Mouse (Mus musculus): ENCODE measurements around the gene Lgi4. TPM values are rescaled to one million over a fixed set of nuclear protein-coding genes. Genes with fewer than 3 reads are reported as not detected.
A peak's percentile ranks its signal among the peaks of the same experiment; 100 is the strongest.

Gene Lgi4
- polyA plus RNA-seq, 1 experiment: 0.88 TPM

DNA sequence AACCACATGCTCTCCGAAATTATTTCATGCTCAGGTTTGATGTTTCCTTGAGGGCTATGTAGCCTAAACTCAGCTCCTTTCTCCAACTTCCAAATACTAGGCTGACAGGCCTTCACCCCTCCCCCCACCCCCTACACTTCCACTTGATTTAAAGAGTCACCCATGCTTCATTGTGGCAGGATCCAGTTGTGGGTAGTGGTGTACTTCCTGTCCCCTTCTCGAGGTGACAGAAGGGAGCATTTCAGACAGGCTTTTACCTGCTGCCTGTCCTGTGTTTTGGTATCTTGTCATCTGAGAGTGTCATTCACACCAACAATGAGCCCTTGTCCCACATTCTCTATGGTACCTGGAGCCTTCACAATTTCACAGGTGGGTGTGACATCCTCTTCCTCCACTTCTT, 28.1 kb downstream of the Lgi4 start:
- Histone ChIP-seq H3K4me3 (ENCODE audit: low read depth, low read length) (no peak overlapping the region), H3K27me3 (ENCODE audit: control insufficient read depth, insufficient read depth, low read length, poor library complexity, severe bottlenecking) (no peaks in the 10 kb centered on the region), H3K4me1 (ENCODE audit: control insufficient read depth, insufficient read depth, low read length) (no peaks in the 10 kb centered on the region), H3K27ac (ENCODE audit: insufficient read depth, low read length) (no peak overlapping the region), H3K9me3 (replicated peaks; ENCODE audit: control insufficient read depth, insufficient read depth, low read length, poor library complexity, severe bottlenecking) (0 out of 2 replicates have a peak, but pooled peaks cover 3% of the 10 kb centered on the region), H3K9ac (ENCODE audit: low read depth, poor library complexity, severe bottlenecking) (no peak overlapping the region), H3K36me3 (ENCODE audit: control insufficient read depth, insufficient read depth, low read length, poor library complexity, severe bottlenecking) (no peaks in the 10 kb centered on the region)
- TF ChIP-seq EP300 (IDR thresholded peaks at IDR 0.05; ENCODE audit: insufficient read depth, low read depth, low read length) (no peak), CTCF (IDR thresholded peaks at IDR 0.05; ENCODE audit: low read depth, low read length) (no peak), POLR2A (IDR thresholded peaks at IDR 0.05; ENCODE audit: insufficient read depth, low read length) (no peak)

GRCm38 (mm10) chr7:31088206-31088605, 29.1 kb downstream of the Lgi4 start:
- H3K9ac ChIP-seq (ENCODE audit: low read depth, poor library complexity, severe bottlenecking): no peak overlapping the region
- no peak overlapping the region for H3K4me3 ChIP-seq (ENCODE audit: low read depth, low read length)
- H3K36me3 ChIP-seq (ENCODE audit: control insufficient read depth, insufficient read depth, low read length, poor library complexity, severe bottlenecking): no peaks in the 10 kb centered on the region
- H3K27me3 ChIP-seq (ENCODE audit: control insufficient read depth, insufficient read depth, low read length, poor library complexity, severe bottlenecking): no peaks in the 10 kb centered on the region
- H3K27ac ChIP-seq (ENCODE audit: insufficient read depth, low read length): no peak overlapping the region
- no peaks in the 10 kb centered on the region for H3K4me1 ChIP-seq (ENCODE audit: control insufficient read depth, insufficient read depth, low read length)
- 0 out of 2 replicates have a peak, but pooled peaks cover 3% of the 10 kb centered on the region for H3K9me3 ChIP-seq (replicated peaks; ENCODE audit: control insufficient read depth, insufficient read depth, low read length, poor library complexity, severe bottlenecking)
- no peak for TF ChIP-seq POLR2A (IDR thresholded peaks at IDR 0.05; ENCODE audit: insufficient read depth, low read length)
- TF ChIP-seq CTCF (IDR thresholded peaks at IDR 0.05; ENCODE audit: low read depth, low read length): no peak
- no peak for TF ChIP-seq EP300 (IDR thresholded peaks at IDR 0.05; ENCODE audit: insufficient read depth, low read depth, low read length)

DNA sequence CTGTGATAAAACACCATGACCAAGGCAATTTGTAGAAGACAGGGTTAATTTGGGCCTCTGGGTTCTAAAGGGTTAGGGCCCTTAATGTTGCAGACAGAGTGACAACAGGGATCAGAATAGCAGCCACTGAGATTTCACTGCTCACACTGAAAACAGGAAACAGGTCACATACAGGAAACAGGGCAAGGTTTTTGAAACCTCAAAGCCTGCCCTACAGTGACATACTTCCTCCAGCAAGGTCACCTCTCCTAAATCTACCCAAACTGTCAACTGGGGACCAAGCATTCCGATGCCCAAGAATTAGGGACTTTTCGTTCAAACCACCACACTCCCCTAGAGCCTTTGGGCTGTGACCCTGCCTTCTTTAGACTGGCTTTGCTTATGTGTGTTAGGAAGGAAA, 30.6 kb downstream of the Lgi4 start:
- Histone ChIP-seq H3K9me3 (replicated peaks; ENCODE audit: control insufficient read depth, insufficient read depth, low read length, poor library complexity, severe bottlenecking) (0 out of 2 replicates have a peak, but pooled peaks cover 3% of the 10 kb centered on the region), H3K9ac (ENCODE audit: low read depth, poor library complexity, severe bottlenecking) (no peak overlapping the region), H3K27ac (ENCODE audit: insufficient read depth, low read length) (no peak overlapping the region), H3K4me3 (ENCODE audit: low read depth, low read length) (no peak overlapping the region), H3K27me3 (ENCODE audit: control insufficient read depth, insufficient read depth, low read length, poor library complexity, severe bottlenecking) (no peaks in the 10 kb centered on the region), H3K4me1 (ENCODE audit: control insufficient read depth, insufficient read depth, low read length) (no peaks in the 10 kb centered on the region), H3K36me3 (ENCODE audit: control insufficient read depth, insufficient read depth, low read length, poor library complexity, severe bottlenecking) (no peaks in the 10 kb centered on the region)
- TF ChIP-seq POLR2A (IDR thresholded peaks at IDR 0.05; ENCODE audit: insufficient read depth, low read length) (no peak), CTCF (IDR thresholded peaks at IDR 0.05; ENCODE audit: low read depth, low read length) (no peak), EP300 (IDR thresholded peaks at IDR 0.05; ENCODE audit: insufficient read depth, low read depth, low read length) (no peak)

DNA sequence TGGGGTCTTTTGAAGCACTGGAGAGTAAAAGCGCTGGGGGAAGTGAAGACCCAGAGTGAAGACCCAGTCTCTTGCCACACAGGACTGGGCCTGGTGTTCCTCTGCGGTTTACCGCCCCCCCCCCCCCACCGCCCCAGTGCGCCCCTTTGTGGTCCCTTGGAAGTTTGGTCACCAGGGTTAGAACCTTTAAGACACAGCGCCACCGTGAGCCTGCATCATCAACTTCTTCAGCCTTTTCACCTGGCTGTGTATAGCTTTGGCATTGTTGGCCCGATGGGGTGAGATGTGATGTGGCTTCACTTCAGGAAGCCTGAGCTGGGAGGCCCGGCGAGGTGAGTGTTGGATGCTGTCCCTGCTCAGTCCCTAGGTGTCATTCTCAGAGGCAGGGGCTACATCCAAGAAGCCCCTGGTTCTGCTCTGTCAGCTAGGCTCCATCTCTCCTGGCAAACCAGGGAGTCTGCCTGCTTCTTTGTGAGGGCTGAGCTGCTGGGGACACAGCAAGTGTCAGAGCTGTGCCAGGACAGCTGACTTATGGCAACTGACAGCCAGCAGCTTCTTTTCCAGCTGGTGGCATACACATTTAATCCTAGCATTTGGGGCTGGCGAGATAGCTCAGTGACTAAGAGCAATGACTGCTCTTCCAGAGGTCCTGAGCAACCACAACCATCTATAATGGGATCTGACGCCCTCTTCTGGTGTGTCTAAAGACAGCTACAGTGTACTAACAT, 35.8 kb downstream of the Lgi4 start:
- H3K4me1 ChIP-seq (ENCODE audit: control insufficient read depth, insufficient read depth, low read length): no peaks in the 10 kb centered on the region
- no peaks in the 10 kb centered on the region for H3K9me3 ChIP-seq (replicated peaks; ENCODE audit: control insufficient read depth, insufficient read depth, low read length, poor library complexity, severe bottlenecking)
- TF ChIP-seq POLR2A (IDR thresholded peaks at IDR 0.05; ENCODE audit: insufficient read depth, low read length) (no peak), CTCF (IDR thresholded peaks at IDR 0.05; ENCODE audit: low read depth, low read length) (peak; percentile 56), EP300 (IDR thresholded peaks at IDR 0.05; ENCODE audit: insufficient read depth, low read depth, low read length) (no peak)
- no peak overlapping the region for H3K9ac ChIP-seq (ENCODE audit: low read depth, poor library complexity, severe bottlenecking)
- no peak overlapping the region for H3K27ac ChIP-seq (ENCODE audit: insufficient read depth, low read length)
- no peaks in the 10 kb centered on the region for H3K36me3 ChIP-seq (ENCODE audit: control insufficient read depth, insufficient read depth, low read length, poor library complexity, severe bottlenecking)
- no peak overlapping the region for H3K4me3 ChIP-seq (ENCODE audit: low read depth, low read length)
- no peaks in the 10 kb centered on the region for H3K27me3 ChIP-seq (ENCODE audit: control insufficient read depth, insufficient read depth, low read length, poor library complexity, severe bottlenecking)

GRCm38 (mm10) chr7:31096892-31097564, 37.9 kb downstream of the Lgi4 start:
- no peak overlapping the region for H3K4me3 ChIP-seq (ENCODE audit: low read depth, low read length)
- no peaks in the 10 kb centered on the region for H3K9me3 ChIP-seq (replicated peaks; ENCODE audit: control insufficient read depth, insufficient read depth, low read length, poor library complexity, severe bottlenecking)
- no peaks in the 10 kb centered on the region for H3K36me3 ChIP-seq (ENCODE audit: control insufficient read depth, insufficient read depth, low read length, poor library complexity, severe bottlenecking)
- no peak overlapping the region for H3K9ac ChIP-seq (ENCODE audit: low read depth, poor library complexity, severe bottlenecking)
- H3K4me1 ChIP-seq (ENCODE audit: control insufficient read depth, insufficient read depth, low read length): no peaks in the 10 kb centered on the region
- no peak for TF ChIP-seq POLR2A (IDR thresholded peaks at IDR 0.05; ENCODE audit: insufficient read depth, low read length)
- no peak for TF ChIP-seq CTCF (IDR thresholded peaks at IDR 0.05; ENCODE audit: low read depth, low read length)
- no peak for TF ChIP-seq EP300 (IDR thresholded peaks at IDR 0.05; ENCODE audit: insufficient read depth, low read depth, low read length)
- no peaks in the 10 kb centered on the region for H3K27me3 ChIP-seq (ENCODE audit: control insufficient read depth, insufficient read depth, low read length, poor library complexity, severe bottlenecking)
- no peak overlapping the region for H3K27ac ChIP-seq (ENCODE audit: insufficient read depth, low read length)
